Mouse (Mus musculus) erythroblast, embryonic 14.5 days (primary cell): ENCODE data around the gene Fstl3. TPM values are rescaled to one million over a fixed set of nuclear protein-coding genes. Genes with fewer than 3 reads are reported as not detected.

Experiments used
- H3K27me3 ChIP-seq: 2 replicates; pipeline ENCODE4 v1.6.1; 2012; ENCODE audit warnings: inconsistent platforms; ENCODE audit not compliant: control insufficient read depth
- H3K36me3 ChIP-seq: 2 replicates; pipeline ENCODE4 v1.6.1; 2012; ENCODE audit warnings: mild to moderate bottlenecking, inconsistent platforms; ENCODE audit not compliant: control insufficient read depth
- H3K4me1 ChIP-seq: 2 replicates; pipeline ENCODE4 v1.6.1; 2012; ENCODE audit warnings: inconsistent platforms; ENCODE audit not compliant: control insufficient read depth
- H3K4me3 ChIP-seq: replicated peaks from 2 replicates; pipeline ENCODE3; 2012; ENCODE audit warnings: moderate library complexity, mild to moderate bottlenecking, inconsistent platforms
- H3K9me3 ChIP-seq: 2 replicates; pipeline ENCODE4 v1.6.1; 2012; ENCODE audit warnings: low read length, inconsistent platforms, mixed read lengths; ENCODE audit not compliant: control insufficient read depth
- GATA1 ChIP-seq: IDR thresholded peaks from 2 replicates; pipeline ENCODE4 v1.6.1; 2012; ENCODE audit warnings: low read length, inconsistent platforms, mixed read lengths
- TAL1 ChIP-seq: IDR thresholded peaks from 3 replicates; pipeline ENCODE4 v1.6.1; 2012; ENCODE audit warnings: low read length, inconsistent platforms, mixed read lengths
- polyA plus RNA-seq: library from polyadenylated mRNA; stranded (reverse); fragments of >175 nt; gene quantifications from 2 replicates; pipeline ENCODE4 v1.2.3, GENCODE M21; 2012

Fstl3 gene
- polyA plus RNA-seq, 1 experiment: 0.02 TPM

DNA sequence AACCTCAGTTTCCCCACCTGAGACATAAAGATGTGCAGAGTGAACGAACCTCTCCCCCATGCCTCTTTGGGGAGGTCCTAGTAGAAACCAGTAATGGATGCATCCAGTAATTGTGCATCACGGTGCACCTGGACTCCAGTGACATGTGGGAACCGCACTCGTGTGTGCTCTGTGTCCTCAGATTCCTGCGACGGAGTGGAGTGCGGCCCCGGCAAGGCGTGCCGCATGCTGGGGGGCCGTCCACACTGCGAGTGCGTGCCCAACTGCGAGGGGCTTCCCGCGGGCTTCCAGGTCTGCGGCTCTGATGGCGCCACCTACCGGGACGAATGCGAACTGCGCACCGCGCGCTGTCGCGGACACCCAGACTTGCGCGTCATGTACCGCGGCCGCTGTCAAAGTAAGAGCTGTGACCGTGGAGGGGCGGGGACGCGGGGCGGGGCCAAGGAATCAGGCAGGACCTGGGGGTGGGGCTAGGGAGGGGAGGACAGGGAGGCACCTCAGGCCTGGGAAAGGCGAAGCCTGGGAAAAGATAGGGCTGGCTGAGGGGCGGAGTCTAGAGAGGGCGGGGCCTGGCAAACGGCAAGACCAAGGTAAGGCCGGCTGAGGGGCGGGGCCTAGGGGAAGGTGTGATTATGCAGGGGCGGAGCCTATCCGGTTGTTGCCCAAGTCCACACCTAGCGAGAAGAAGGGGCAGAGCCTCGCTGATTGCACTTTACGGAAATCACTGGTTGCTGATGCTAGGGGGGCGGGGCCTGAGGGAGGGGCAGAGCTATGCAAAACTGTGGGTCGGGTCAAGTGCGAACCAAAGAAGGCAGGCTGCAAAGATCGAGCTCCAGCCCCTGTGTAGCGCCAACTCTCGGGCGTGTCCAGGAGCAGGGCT, 3.0 kb downstream of the Fstl3 start:
- Histone ChIP-seq H3K27me3 (peaks cover 60% of the 10 kb centered on the region), H3K36me3 (no peaks in the 10 kb centered on the region), H3K4me1 (peaks cover 27% of the 10 kb centered on the region), H3K4me3 (peak overlapping the region; percentile 54), H3K9me3 (peaks cover 10% of the 10 kb centered on the region)
- TF ChIP-seq GATA1 (no peak), TAL1 (no peak)

DNA sequence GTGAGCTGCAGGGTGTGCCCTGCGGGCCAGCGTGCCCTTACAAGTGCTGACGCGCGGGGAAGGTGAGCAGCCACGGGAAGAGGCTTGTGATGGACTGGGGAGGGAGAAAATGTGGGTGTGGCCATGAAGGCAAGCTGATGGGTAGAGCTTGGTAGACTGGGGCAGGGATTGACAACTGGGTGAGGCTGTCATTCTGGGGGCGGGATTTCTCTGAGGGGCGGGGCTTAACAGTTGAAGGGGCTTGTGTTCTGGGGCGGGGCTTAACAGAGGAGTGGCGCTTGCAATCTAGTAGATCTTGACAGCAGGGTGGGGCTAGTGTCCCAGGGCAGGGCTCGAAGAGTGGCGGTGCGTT, 3.6 kb downstream of the Fstl3 start:
- TF ChIP-seq GATA1: no peak
- no peak for TF ChIP-seq TAL1
- peaks cover 5% of the 10 kb centered on the region; the same call in 1 of the 2 replicates for H3K9me3 ChIP-seq
- H3K4me1 ChIP-seq: peaks cover 27% of the 10 kb centered on the region
- peak overlapping the region; percentile 54 for H3K4me3 ChIP-seq
- peaks cover 60% of the 10 kb centered on the region for H3K27me3 ChIP-seq
- H3K36me3 ChIP-seq: no peaks in the 10 kb centered on the region

DNA sequence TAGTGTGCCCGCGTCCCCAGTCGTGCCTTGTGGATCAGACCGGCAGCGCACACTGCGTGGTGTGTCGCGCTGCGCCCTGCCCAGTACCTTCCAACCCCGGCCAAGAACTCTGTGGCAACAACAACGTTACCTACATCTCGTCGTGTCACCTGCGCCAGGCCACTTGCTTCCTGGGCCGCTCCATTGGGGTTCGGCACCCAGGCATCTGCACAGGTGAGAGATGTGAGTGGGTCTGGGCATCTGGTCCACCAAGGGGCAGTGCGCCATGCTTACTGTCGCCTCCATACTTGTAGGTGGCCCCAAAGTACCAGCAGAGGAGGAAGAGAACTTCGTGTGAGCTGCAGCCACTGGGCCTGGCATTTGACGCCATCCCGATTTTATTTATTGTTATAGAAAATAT, 4.1 kb downstream of the Fstl3 start:
- peaks cover 27% of the 10 kb centered on the region for H3K4me1 ChIP-seq
- H3K9me3 ChIP-seq: peaks cover 5% of the 10 kb centered on the region; the same call in 1 of the 2 replicates
- no peaks in the 10 kb centered on the region for H3K36me3 ChIP-seq
- TF ChIP-seq GATA1: no peak
- TF ChIP-seq TAL1: no peak
- H3K4me3 ChIP-seq: peak overlapping the region; percentile 54
- H3K27me3 ChIP-seq: peaks cover 58% of the 10 kb centered on the region

DNA sequence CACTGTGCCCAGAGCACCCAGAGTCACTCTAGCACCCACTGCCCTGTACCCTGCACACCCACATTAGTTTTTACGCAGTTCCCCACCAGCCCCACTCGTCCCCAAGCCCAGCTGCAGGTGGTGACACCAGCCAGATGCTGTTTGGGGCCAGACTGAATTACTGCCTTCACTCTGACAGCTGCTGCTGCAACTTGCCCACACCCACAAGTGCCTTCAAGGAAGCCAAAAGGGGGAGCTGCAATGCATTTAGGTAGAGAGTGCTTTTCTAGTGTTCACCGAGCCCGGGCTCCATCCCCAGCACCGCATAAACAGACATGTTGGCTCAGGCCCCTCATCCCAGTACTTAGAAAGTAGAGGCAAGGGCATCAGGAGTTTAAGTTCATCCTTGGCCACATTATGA, 4.9 kb downstream of the Fstl3 start:
- H3K4me1 ChIP-seq: peaks cover 27% of the 10 kb centered on the region
- peaks cover 50% of the 10 kb centered on the region for H3K27me3 ChIP-seq
- no peak overlapping the region for H3K4me3 ChIP-seq
- H3K36me3 ChIP-seq: no peaks in the 10 kb centered on the region
- TF ChIP-seq GATA1: no peak
- TF ChIP-seq TAL1: no peak
- H3K9me3 ChIP-seq: peaks cover 5% of the 10 kb centered on the region; the same call in 1 of the 2 replicates

DNA sequence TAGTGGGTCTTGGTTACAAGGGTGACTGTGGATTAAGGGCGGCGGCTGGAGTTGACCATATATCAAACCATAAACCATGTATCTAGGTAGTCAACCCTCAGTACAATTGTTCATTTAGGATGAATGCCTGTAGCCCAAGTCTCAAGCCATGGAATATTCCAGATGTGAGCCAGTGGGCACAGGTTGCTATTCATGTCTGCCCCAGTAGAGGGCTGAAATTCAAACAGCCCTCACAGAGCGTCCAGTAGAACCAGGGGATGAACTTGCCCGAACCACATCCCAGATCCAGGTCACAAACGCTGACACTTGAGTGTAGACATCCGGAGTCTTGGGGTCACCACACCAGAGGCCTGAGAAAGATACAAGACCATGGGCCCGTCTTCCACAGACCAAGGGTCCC, 6.0 kb downstream of the Fstl3 start:
- H3K4me1 ChIP-seq: peaks cover 24% of the 10 kb centered on the region

DNA sequence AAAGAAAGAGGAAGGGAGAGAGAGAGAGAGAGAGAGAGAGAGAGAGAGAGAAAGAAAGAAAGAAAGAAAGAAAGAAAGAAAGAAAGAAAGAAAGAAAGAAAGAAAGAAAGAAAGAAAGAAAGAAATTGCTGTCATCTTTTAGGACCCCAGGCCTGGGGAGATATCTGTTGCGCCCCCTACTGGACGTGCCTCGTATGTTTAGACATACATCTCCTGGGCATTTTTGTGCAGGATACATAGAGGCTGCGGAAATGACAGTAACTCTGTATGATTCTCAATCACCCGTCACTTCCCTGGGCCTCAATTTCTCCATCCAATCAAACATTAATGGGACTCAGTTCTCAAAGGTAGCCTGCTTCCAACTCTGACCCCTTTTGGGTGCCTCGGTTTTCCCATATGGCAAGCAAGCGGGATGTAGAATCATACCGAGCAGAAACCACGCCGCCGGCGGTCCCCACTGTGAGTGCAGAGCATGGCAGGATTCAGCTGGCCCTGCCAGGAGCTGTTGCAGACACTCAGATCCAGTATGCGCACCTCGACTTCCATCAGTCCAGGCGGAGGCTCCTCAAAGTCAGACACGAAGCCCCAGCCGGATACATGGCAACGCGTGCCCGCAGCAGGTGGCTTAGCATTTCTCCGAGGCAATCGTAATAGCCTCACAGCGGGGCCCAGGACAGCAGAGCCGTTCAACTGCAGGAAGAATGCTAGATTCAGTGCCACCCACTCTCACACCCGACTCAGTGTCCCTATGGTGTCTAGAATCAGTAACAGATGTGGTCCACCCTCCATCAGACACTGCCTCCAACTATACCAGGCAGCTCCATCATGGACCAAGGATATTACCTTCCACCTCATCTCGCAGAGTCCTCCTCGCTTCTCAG, 7.1 kb downstream of the Fstl3 start:
- Histone ChIP-seq H3K4me3 (no peak overlapping the region), H3K36me3 (no peaks in the 10 kb centered on the region), H3K4me1 (peaks cover 24% of the 10 kb centered on the region), H3K27me3 (peaks cover 28% of the 10 kb centered on the region), H3K9me3 (peaks cover 5% of the 10 kb centered on the region; the same call in 1 of the 2 replicates)
- no peak for TF ChIP-seq GATA1

More for the DNA sequence above, 6.0 kb downstream of the Fstl3 start:
- no peak for TF ChIP-seq TAL1
- Histone ChIP-seq H3K4me3 (no peak overlapping the region), H3K36me3 (no peaks in the 10 kb centered on the region), H3K27me3 (peaks cover 39% of the 10 kb centered on the region), H3K9me3 (peaks cover 5% of the 10 kb centered on the region; the same call in 1 of the 2 replicates)

DNA sequence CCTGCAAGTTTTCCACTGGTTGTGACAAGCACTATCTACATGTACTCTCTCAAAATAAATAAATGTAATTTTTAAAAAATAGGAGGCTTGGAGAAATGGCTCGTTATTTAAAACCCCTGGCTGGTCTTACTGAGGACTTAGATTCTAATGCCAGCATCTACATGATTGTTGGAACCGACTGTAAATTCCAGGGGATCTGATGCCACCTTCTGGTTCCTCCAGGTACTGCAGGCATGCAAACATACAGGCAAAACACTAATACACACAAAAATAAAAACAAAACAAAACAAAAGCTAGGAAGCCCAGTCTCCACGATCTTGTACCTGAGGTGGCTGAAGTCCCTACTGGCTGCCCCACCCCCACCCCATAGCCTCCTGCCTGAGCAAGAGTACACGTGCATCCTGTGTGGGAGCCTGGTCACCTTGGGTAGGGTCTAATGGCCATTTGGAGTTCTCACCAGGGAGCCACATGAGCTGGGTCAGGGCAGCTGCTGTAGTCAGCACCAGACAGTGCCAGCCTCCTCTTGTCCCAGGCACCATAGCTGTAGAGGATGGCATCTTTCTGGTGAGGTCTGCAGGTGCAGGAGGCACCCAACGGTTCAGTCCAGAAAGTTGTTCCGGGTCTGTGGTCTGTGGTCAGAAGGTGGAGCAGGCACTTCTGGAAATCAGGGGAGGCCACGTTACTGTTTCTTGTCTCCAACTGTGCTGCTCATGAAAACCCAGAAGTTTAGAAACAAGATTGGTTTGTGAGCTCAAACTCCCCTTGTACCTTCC, 11.5 kb downstream of the Fstl3 start:
- H3K36me3 ChIP-seq: no peaks in the 10 kb centered on the region
- no peaks in the 10 kb centered on the region for H3K9me3 ChIP-seq
- peaks cover 16% of the 10 kb centered on the region for H3K27me3 ChIP-seq
- H3K4me1 ChIP-seq: peaks cover 7% of the 10 kb centered on the region
- TF ChIP-seq TAL1 (no peak), GATA1 (no peak)
- no peak overlapping the region for H3K4me3 ChIP-seq

DNA sequence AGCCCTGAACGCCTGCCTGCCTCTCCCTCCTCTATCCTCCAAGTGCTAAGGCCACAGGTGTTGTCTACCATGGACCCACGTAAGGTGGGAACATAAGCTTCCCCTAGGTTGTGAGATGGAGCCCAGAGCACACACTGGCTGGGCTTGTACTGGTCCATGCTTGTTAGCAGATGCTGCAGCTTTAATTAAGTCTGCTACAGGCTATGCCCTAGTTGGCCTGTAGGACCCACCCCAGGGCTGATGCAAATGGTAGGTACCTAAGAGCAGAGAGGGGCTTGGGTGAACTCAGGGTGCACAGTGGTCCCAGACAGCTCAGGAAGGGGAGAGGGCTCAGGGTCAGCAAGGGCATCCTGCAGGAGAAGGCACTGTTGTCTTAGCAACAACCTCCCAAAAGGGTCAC, 12.5 kb downstream of the Fstl3 start:
- TF ChIP-seq GATA1 (no peak), TAL1 (no peak)
- H3K4me3 ChIP-seq: no peak overlapping the region
- peaks cover 16% of the 10 kb centered on the region for H3K4me1 ChIP-seq
- H3K9me3 ChIP-seq: no peaks in the 10 kb centered on the region
- H3K36me3 ChIP-seq: no peaks in the 10 kb centered on the region
- H3K27me3 ChIP-seq: peaks cover 22% of the 10 kb centered on the region

DNA sequence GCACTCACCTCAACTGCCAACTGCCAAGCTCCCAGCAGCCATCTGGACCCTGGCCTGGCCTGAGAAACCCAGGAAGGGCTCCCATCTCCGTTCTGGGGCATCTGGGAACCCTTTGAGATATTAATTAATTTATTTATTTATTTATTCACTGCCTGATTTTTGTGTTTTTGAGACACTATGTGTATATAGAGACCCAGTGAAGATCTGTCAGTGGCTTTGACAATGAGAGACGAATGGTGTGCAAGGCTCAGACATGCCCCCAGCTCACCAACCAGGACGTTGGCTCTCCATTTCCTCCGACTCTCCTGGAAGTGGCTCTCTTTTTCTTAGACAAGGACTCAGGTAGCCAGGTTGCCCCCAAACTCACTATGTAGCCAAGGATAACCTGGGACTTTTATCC, 13.8 kb downstream of the Fstl3 start, which contains the start of gene Prss57:
TSS of gene Prss57 (minus strand) at position 101 of the 400 bp plus-strand sequence.
- TF ChIP-seq TAL1: no peak
- TF ChIP-seq GATA1: no peak
- H3K36me3 ChIP-seq: no peaks in the 10 kb centered on the region
- H3K4me3 ChIP-seq: no peak within 1 kb of the TSS
- H3K9me3 ChIP-seq: no peaks in the 10 kb centered on the region
- H3K4me1 ChIP-seq: peaks cover 18% of the 10 kb centered on the region
- peaks cover 24% of the 10 kb centered on the region for H3K27me3 ChIP-seq
